Mouse (Mus musculus) liver, embryonic 14.5 days (tissue): Measurements from ENCODE around the gene Meis3.

Experiments used
- CTCF ChIP-seq: IDR thresholded peaks from 2 replicates; pipeline ENCODE4 v1.5.1; 2016; ENCODE audit warnings: antibody characterized with exemption, low read depth, control low read depth
- EP300 ChIP-seq: IDR thresholded peaks from 2 replicates; pipeline ENCODE4 v1.6.1; 2016; ENCODE audit warnings: antibody characterized with exemption, low read depth

DNA sequence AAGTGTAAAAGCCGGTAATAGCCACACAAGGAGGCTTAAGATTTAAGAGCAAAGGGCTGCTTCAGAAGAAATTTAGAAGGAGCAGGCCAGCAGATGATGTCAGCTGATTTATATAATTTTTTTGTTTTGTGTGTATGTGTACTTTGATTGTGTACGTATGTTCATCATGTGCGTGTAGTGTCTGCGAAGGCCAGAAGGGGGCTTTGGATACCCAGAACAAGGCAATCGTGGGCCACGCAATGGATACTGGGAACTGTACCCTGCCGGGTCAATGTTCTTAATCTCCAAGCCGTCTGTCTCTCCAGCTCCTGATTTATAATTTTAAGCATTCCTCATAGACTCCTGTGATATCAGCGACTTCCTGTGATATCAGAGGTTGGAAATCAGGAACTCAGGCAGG is 13.6 kb upstream of the Meis3 start:
- TF ChIP-seq CTCF (no peak), EP300 (no peak)
